Comparison of ENCODE assay signal across 21 mouse cellular contexts in the genomic region with DNA sequence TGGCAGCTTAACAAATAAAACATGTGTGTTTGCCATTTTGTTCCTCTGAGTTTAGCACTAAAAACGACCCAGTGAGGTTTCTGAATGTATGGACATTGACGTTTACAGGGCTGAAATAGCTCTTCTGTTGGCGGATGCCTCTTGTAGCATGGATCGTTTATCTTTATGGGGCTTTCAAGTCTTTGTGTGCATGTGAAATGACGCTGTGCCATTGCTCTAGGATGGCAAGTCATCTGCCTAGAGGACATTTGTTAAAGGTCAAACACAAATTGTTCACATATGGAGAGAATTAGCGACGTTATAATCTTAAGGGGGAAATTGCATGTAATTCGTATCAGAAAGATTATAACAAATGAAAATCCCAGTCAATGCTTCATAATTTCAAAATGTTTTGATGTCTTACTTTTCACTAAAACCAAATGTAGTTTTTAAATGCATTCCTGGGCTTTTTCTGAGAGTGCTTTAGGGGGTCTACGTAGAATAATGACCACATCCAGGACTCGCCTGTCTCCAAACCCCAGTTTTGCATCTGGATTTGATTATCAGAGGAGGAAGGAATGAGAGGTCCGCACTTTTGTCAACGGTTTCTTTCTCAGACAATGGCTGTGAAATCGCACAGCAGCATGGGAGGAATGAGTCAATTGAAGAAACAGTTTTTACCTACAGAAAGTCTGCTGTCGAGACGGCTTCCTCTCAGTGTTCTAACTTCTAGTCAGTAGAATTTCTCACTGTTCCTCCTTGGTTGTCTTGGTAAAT. TPM values are rescaled to one million over a fixed set of nuclear protein-coding genes. Genes with fewer than 3 reads are reported as not detected.
A peak's percentile ranks its signal among the peaks of the same experiment; 100 is the strongest.
DNase-seq lines count a peak whose midpoint lies in the region; ATAC-seq and TF ChIP-seq lines count a peak whose summit lies in the region.
"Had no signal": no experiment of that assay in that cellular context is flagged by ENCODE, and none has a peak within 500 bp of the region (broad histone marks: within the 10 kb centered on the region; RNA-seq: fewer than 3 reads in every experiment).

No protein-coding gene starts in this region.

- no peak for TF ChIP-seq POLR2A in embryonic fibroblast, embryonic 13.5 days (IDR thresholded peaks at IDR 0.05; ENCODE audit: low read depth, low read length)

- peak overlapping the region; percentile 67 for H3K27ac ChIP-seq in hindbrain, embryonic 10.5 days
- H3K27ac ChIP-seq in hindbrain, embryonic 12.5 days: no peak overlapping the region
- peak overlapping the region; percentile 87 for H3K27ac ChIP-seq in embryonic fibroblast, embryonic 13.5 days (ENCODE audit: insufficient read depth, low read length)
- no peak overlapping the region for H3K27ac ChIP-seq in forebrain, embryonic 11.5 days (ENCODE audit: low read depth, low read length)
- H3K27ac ChIP-seq: stomach, postnatal 0 days had no signal

- H3K9ac ChIP-seq in hindbrain, embryonic 12.5 days: no peak overlapping the region
- no peak overlapping the region for H3K9ac ChIP-seq in forebrain, embryonic 11.5 days (ENCODE audit: low read length)

- no peaks in the 10 kb centered on the region for H3K9me3 ChIP-seq in hindbrain, embryonic 10.5 days
- H3K9me3 ChIP-seq in hindbrain, embryonic 12.5 days (replicated peaks): no peaks in the 10 kb centered on the region
- no peaks in the 10 kb centered on the region for H3K9me3 ChIP-seq in forebrain, embryonic 11.5 days (ENCODE audit: control insufficient read depth, low read length)

- H3K4me1 ChIP-seq in hindbrain, embryonic 10.5 days (replicated peaks): peaks cover 18% of the 10 kb centered on the region
- peaks cover 15% of the 10 kb centered on the region for H3K4me1 ChIP-seq in hindbrain, embryonic 12.5 days
- H3K4me1 ChIP-seq in embryonic fibroblast, embryonic 13.5 days (ENCODE audit: control insufficient read depth, insufficient read depth, low read length): peaks cover 12% of the 10 kb centered on the region
- no peaks in the 10 kb centered on the region for H3K4me1 ChIP-seq in forebrain, embryonic 11.5 days (replicated peaks; ENCODE audit: control insufficient read depth, insufficient read depth, low read length)

- no peak for ATAC-seq in hindbrain, embryonic 12.5 days (ENCODE audit: low FRiP score)
- no peak for ATAC-seq in forebrain, embryonic 11.5 days (replicated peaks; ENCODE audit: low FRiP score)
- ATAC-seq: intestine, embryonic 16.5 days had no signal

- TF ChIP-seq CTCF in embryonic fibroblast, embryonic 13.5 days (IDR thresholded peaks at IDR 0.05; ENCODE audit: borderline replicate concordance, insufficient read depth, low read length): no peak

- H3K4me3 ChIP-seq in hindbrain, embryonic 10.5 days: no peak overlapping the region
- H3K4me3 ChIP-seq in hindbrain, embryonic 12.5 days: no peak overlapping the region
- no peak overlapping the region for H3K4me3 ChIP-seq in embryonic fibroblast, embryonic 13.5 days (ENCODE audit: insufficient read depth, low read length)
- H3K4me3 ChIP-seq in forebrain, embryonic 11.5 days (ENCODE audit: low read depth, low read length): no peak overlapping the region

- 56% methylated on average over 15 of the region's 15 CpGs for WGBS in hindbrain, embryonic 10.5 days
- WGBS in hindbrain, embryonic 12.5 days: 52% methylated on average over 15 of the region's 15 CpGs
- 72% methylated on average over 15 of the region's 15 CpGs for WGBS in forebrain, embryonic 11.5 days

- H3K4me2 ChIP-seq in hindbrain, embryonic 12.5 days (replicated peaks): no peak overlapping the region
- H3K4me2 ChIP-seq in forebrain, embryonic 11.5 days (ENCODE audit: low read depth, low read length, severe bottlenecking): no peak overlapping the region

- no peaks in the 10 kb centered on the region for H3K27me3 ChIP-seq in hindbrain, embryonic 10.5 days (ENCODE audit: insufficient read depth, poor library complexity, severe bottlenecking)
- H3K27me3 ChIP-seq in hindbrain, embryonic 12.5 days: no peaks in the 10 kb centered on the region
- no peaks in the 10 kb centered on the region for H3K27me3 ChIP-seq in forebrain, embryonic 11.5 days (ENCODE audit: control insufficient read depth, insufficient read depth, low read length)

- no peak for DNase-seq in hindbrain, embryonic 10.5 days (ENCODE audit: low spot score)
- DNase-seq in embryo, embryonic 10 days (ENCODE audit: low spot score): peak; percentile 64
- DNase-seq in mesoderm, embryonic 11.5 days (ENCODE audit: low read depth, low spot score): peak; percentile 69
- no peak for DNase-seq in liver
- no peak for DNase-seq in adrenal gland, adult 8-10 months
- DNase-seq in forebrain, embryonic 11.5 days (ENCODE audit: low spot score): no peak
- DNase-seq: cerebellum, postnatal 10 days; heart, postnatal 10 days; kidney, postnatal 10 days; layer of hippocampus, adult 9-11 months had no signal

- H3K36me3 ChIP-seq in hindbrain, embryonic 10.5 days: no peaks in the 10 kb centered on the region
- H3K36me3 ChIP-seq in hindbrain, embryonic 12.5 days: no peaks in the 10 kb centered on the region
- no peaks in the 10 kb centered on the region for H3K36me3 ChIP-seq in forebrain, embryonic 11.5 days (ENCODE audit: control insufficient read depth, insufficient read depth, low read length)

RNA-seq across cellular contexts. Expression of a gene that starts 21.3 kb away (rescaled TPM):
- not detected in 2 replicates for polyA plus RNA-seq in hindbrain, embryonic 10.5 days (2016; fragmentation: Nextera tagmentation; extraction: Ambion mirVana)
- polyA plus RNA-seq in hindbrain, embryonic 12.5 days (2016; fragmentation: Nextera tagmentation; extraction: Ambion mirVana): 0.32 and 0.63 TPM in 2 replicates
- not detected in 2 replicates for polyA plus RNA-seq in embryonic fibroblast, embryonic 13.5 days (2011; ENCODE audit: insufficient read length, low read depth, missing spikeins)
- total RNA-seq in adrenal gland, adult 8-10 months (2022): not detected
- not detected in 2 replicates for polyA plus RNA-seq in forebrain, embryonic 11.5 days (2014; fragmentation: Nextera tagmentation; extraction: Ambion mirVana)
- total RNA-seq: adrenal gland, postnatal 10 days; gastrocnemius, adult 18-20 months; heart, adult 8-10 months; heart, postnatal 10 days; liver, adult 2 months; megakaryocyte, adult 5-6 weeks had no signal
- polyA plus RNA-seq: liver, adult 2 months; lung, embryonic 16.5 days; spleen, adult 2 months; stomach, postnatal 0 days had no signal

RNA-seq across cellular contexts. Expression of a gene that starts 27.0 kb away (rescaled TPM):
- 0.55 and 3.2 TPM in 2 replicates for polyA plus RNA-seq in hindbrain, embryonic 10.5 days (2016; fragmentation: Nextera tagmentation; extraction: Ambion mirVana)
- 3.6 and 4.5 TPM in 2 replicates for polyA plus RNA-seq in hindbrain, embryonic 12.5 days (2016; fragmentation: Nextera tagmentation; extraction: Ambion mirVana)
- not detected in 2 replicates for polyA plus RNA-seq in embryonic fibroblast, embryonic 13.5 days (2011; ENCODE audit: insufficient read length, low read depth, missing spikeins)
- not detected for total RNA-seq in adrenal gland, adult 8-10 months (2022)
- polyA plus RNA-seq in forebrain, embryonic 11.5 days (2014; fragmentation: Nextera tagmentation; extraction: Ambion mirVana): 0.60 TPM in 1 of 2 replicates, not detected in the other
- total RNA-seq: adrenal gland, postnatal 10 days; gastrocnemius, adult 18-20 months; heart, adult 8-10 months; liver, adult 2 months had no signal
- polyA plus RNA-seq: liver, adult 2 months; spleen, adult 2 months had no signal

Comparison
In these comparisons a context has a peak if more than half of its experiments do, and no peak if none do; other contexts are left out.
1. H3K27ac ChIP-seq: peak in hindbrain, embryonic 10.5 days (single experiment) and embryonic fibroblast, embryonic 13.5 days (single experiment); none in hindbrain, embryonic 12.5 days (single experiment) and forebrain, embryonic 11.5 days (single experiment).
2. DNase-seq: peak in embryo, embryonic 10 days (single experiment) and mesoderm, embryonic 11.5 days (single experiment); none in hindbrain, embryonic 10.5 days (single experiment), liver (single experiment), adrenal gland, adult 8-10 months (single experiment) and forebrain, embryonic 11.5 days (single experiment).